Mouse (Mus musculus) megakaryocyte, embryonic 14.5 days (primary cell): ENCODE measurements at regions not wholly inside any gene's neighbourhood (a gene's known extent, or its start where the extent isn't known, plus 50 kb on each side); places are given as distances from the start of the nearest gene placed in this dataset.

Experiments
- FLI1 ChIP-seq: IDR thresholded peaks from 2 replicates; pipeline ENCODE4 v1.6.1; 2012; ENCODE audit warnings: low read length, inconsistent platforms, mixed read lengths
- GATA1 ChIP-seq: IDR thresholded peaks from 3 replicates; pipeline ENCODE4 v1.6.1; 2012; ENCODE audit warnings: mixed read lengths, low read length, inconsistent platforms, borderline replicate concordance

- no peak for TF ChIP-seq GATA1
- no peak for TF ChIP-seq FLI1
Observed at GRCm38 (mm10) chr4:53219351-53219750, 59.7 kb upstream of the Abca1 start.
